Mouse (Mus musculus): ENCODE results near the gene Stx18. TPM values are rescaled to one million over a fixed set of nuclear protein-coding genes. Genes with fewer than 3 reads are reported as not detected.

Gene Stx18
- polyA plus RNA-seq, 1 experiment, result 50.4 TPM

- peaks cover 8% of the 10 kb centered on the region for H3K4me1 ChIP-seq (ENCODE audit: control insufficient read depth, insufficient read depth, low read length)
- TF ChIP-seq POLR2A (IDR thresholded peaks at IDR 0.05; ENCODE audit: extremely low read depth, insufficient read depth, low read length) (no peak), CTCF (IDR thresholded peaks at IDR 0.05; ENCODE audit: extremely low read depth, insufficient read depth, low read length) (no peak)
- no peak overlapping the region for H3K4me3 ChIP-seq (ENCODE audit: insufficient read depth, low read length)
- H3K27ac ChIP-seq (ENCODE audit: insufficient read depth, low read length), result no peak overlapping the region
Observed at GRCm38 (mm10) chr5:38114526-38114925, 76.0 kb downstream of the Stx18 start.

- H3K4me1 ChIP-seq (ENCODE audit: control insufficient read depth, insufficient read depth, low read length), result peaks cover 8% of the 10 kb centered on the region
- H3K4me3 ChIP-seq (ENCODE audit: insufficient read depth, low read length), result no peak overlapping the region
- peak overlapping the region; percentile 15; the same call in 1 of the 2 replicates for H3K27ac ChIP-seq (ENCODE audit: insufficient read depth, low read length)
- TF ChIP-seq POLR2A (IDR thresholded peaks at IDR 0.05; ENCODE audit: extremely low read depth, insufficient read depth, low read length) (no peak), CTCF (IDR thresholded peaks at IDR 0.05; ENCODE audit: extremely low read depth, insufficient read depth, low read length) (no peak)
Observed at GRCm38 (mm10) chr5:38117056-38117455, 78.5 kb downstream of the Stx18 start.

- Histone ChIP-seq H3K4me1 (ENCODE audit: control insufficient read depth, insufficient read depth, low read length) (peaks cover 8% of the 10 kb centered on the region), H3K27ac (ENCODE audit: insufficient read depth, low read length) (no peak overlapping the region), H3K4me3 (ENCODE audit: insufficient read depth, low read length) (no peak overlapping the region)
- no peak for TF ChIP-seq CTCF (IDR thresholded peaks at IDR 0.05; ENCODE audit: extremely low read depth, insufficient read depth, low read length)
- TF ChIP-seq POLR2A (IDR thresholded peaks at IDR 0.05; ENCODE audit: extremely low read depth, insufficient read depth, low read length), result no peak
Observed at GRCm38 (mm10) chr5:38119268-38119667, 80.7 kb downstream of the Stx18 start.

GRCm38 (mm10) chr5:38121699-38122098 lies 83.2 kb downstream of the Stx18 start:
- TF ChIP-seq CTCF (IDR thresholded peaks at IDR 0.05; ENCODE audit: extremely low read depth, insufficient read depth, low read length), result no peak
- no peak for TF ChIP-seq POLR2A (IDR thresholded peaks at IDR 0.05; ENCODE audit: extremely low read depth, insufficient read depth, low read length)
- Histone ChIP-seq H3K4me3 (ENCODE audit: insufficient read depth, low read length) (no peak overlapping the region), H3K4me1 (ENCODE audit: control insufficient read depth, insufficient read depth, low read length) (peaks cover 8% of the 10 kb centered on the region), H3K27ac (ENCODE audit: insufficient read depth, low read length) (no peak overlapping the region)

- Histone ChIP-seq H3K4me3 (ENCODE audit: insufficient read depth, low read length) (no peak overlapping the region), H3K27ac (ENCODE audit: insufficient read depth, low read length) (no peak overlapping the region), H3K4me1 (ENCODE audit: control insufficient read depth, insufficient read depth, low read length) (no peaks in the 10 kb centered on the region)
- TF ChIP-seq CTCF (IDR thresholded peaks at IDR 0.05; ENCODE audit: extremely low read depth, insufficient read depth, low read length) (no peak), POLR2A (IDR thresholded peaks at IDR 0.05; ENCODE audit: extremely low read depth, insufficient read depth, low read length) (no peak)
Observed at GRCm38 (mm10) chr5:38126519-38127306, 88.2 kb downstream of the Stx18 start.

- Histone ChIP-seq H3K27ac (ENCODE audit: insufficient read depth, low read length) (no peak overlapping the region), H3K4me1 (ENCODE audit: control insufficient read depth, insufficient read depth, low read length) (no peaks in the 10 kb centered on the region), H3K4me3 (ENCODE audit: insufficient read depth, low read length) (no peak overlapping the region)
- TF ChIP-seq POLR2A (IDR thresholded peaks at IDR 0.05; ENCODE audit: extremely low read depth, insufficient read depth, low read length) (no peak), CTCF (IDR thresholded peaks at IDR 0.05; ENCODE audit: extremely low read depth, insufficient read depth, low read length) (no peak)
Observed at GRCm38 (mm10) chr5:38129339-38129738, 90.8 kb downstream of the Stx18 start.

- Histone ChIP-seq H3K27ac (ENCODE audit: insufficient read depth, low read length) (no peak overlapping the region), H3K4me3 (ENCODE audit: insufficient read depth, low read length) (no peak overlapping the region), H3K4me1 (ENCODE audit: control insufficient read depth, insufficient read depth, low read length) (no peaks in the 10 kb centered on the region)
- TF ChIP-seq POLR2A (IDR thresholded peaks at IDR 0.05; ENCODE audit: extremely low read depth, insufficient read depth, low read length) (no peak), CTCF (IDR thresholded peaks at IDR 0.05; ENCODE audit: extremely low read depth, insufficient read depth, low read length) (no peak)
Observed at GRCm38 (mm10) chr5:38136247-38136646, 97.7 kb downstream of the Stx18 start.

- TF ChIP-seq POLR2A (IDR thresholded peaks at IDR 0.05; ENCODE audit: extremely low read depth, insufficient read depth, low read length), result no peak
- no peak for TF ChIP-seq CTCF (IDR thresholded peaks at IDR 0.05; ENCODE audit: extremely low read depth, insufficient read depth, low read length)
- Histone ChIP-seq H3K4me3 (ENCODE audit: insufficient read depth, low read length) (no peak overlapping the region), H3K4me1 (ENCODE audit: control insufficient read depth, insufficient read depth, low read length) (no peaks in the 10 kb centered on the region), H3K27ac (ENCODE audit: insufficient read depth, low read length) (no peak overlapping the region)
Observed at GRCm38 (mm10) chr5:38137163-38137562, 98.6 kb downstream of the Stx18 start.

GRCm38 (mm10) chr5:38140893-38141292 lies 102.4 kb downstream of the Stx18 start:
- Histone ChIP-seq H3K4me3 (ENCODE audit: insufficient read depth, low read length) (no peak overlapping the region), H3K4me1 (ENCODE audit: control insufficient read depth, insufficient read depth, low read length) (no peaks in the 10 kb centered on the region), H3K27ac (ENCODE audit: insufficient read depth, low read length) (no peak overlapping the region)
- no peak for TF ChIP-seq POLR2A (IDR thresholded peaks at IDR 0.05; ENCODE audit: extremely low read depth, insufficient read depth, low read length)
- no peak for TF ChIP-seq CTCF (IDR thresholded peaks at IDR 0.05; ENCODE audit: extremely low read depth, insufficient read depth, low read length)

- Histone ChIP-seq H3K4me1 (ENCODE audit: control insufficient read depth, insufficient read depth, low read length) (peaks cover 15% of the 10 kb centered on the region), H3K4me3 (ENCODE audit: insufficient read depth, low read length) (no peak overlapping the region), H3K27ac (ENCODE audit: insufficient read depth, low read length) (no peak overlapping the region)
- TF ChIP-seq CTCF (IDR thresholded peaks at IDR 0.05; ENCODE audit: extremely low read depth, insufficient read depth, low read length), result no peak
- TF ChIP-seq POLR2A (IDR thresholded peaks at IDR 0.05; ENCODE audit: extremely low read depth, insufficient read depth, low read length), result no peak
Observed at GRCm38 (mm10) chr5:38146524-38146923, 108.0 kb downstream of the Stx18 start.

Measured in cortical plate, adult 2 months (tissue).